Mouse (Mus musculus) ES-Bruce4 (cell line): Measurements from ENCODE around the gene Rd3l.

Experiments used
- CTCF ChIP-seq: IDR thresholded peaks from one replicate; pipeline ENCODE4 v1.8.1; 2011; ENCODE audit warnings: low read depth, low read length
- EP300 ChIP-seq: IDR thresholded peaks from 2 replicates; pipeline ENCODE4 v1.6.1; 2011; ENCODE audit warnings: low read depth, low read length; ENCODE audit not compliant: insufficient read depth

DNA sequence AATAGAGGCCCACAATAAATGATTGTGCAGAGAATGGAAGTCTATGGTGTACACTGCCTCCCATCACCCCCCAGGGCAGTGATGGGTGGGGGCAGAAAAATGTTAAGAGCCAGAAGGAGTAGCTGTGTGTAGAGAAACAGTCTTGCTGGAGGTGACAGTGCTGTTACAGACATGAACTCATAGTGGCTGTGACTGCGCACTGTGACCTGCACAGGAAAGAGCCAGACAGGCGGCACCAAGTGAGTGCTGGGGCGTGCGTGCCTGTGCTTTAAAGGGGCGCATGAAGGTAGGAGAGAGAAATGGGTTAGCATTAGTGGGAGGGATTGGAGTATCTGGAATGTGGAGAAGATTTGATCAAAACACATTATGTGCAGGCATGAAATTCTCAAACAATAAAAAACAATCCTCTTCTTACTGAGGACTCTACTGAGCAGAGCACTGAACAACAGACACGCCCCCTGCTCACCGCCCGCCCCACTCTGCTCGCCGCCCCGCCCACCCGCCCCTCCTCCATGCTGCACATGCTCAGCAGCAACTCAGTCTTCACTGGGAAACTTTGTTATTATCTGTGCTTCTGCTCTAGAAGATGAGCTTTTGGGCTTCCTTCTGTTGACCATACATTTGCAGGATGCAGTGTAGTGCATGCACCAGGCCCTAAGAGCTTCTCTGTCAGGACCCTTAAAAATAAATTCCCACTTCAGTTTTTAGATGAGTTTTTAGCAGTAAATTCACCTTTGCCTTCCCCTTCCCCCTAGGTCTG is 31.6 kb upstream of the Rd3l start:
- TF ChIP-seq CTCF (no peak), EP300 (no peak)
